Mouse (Mus musculus) yolk sac, embryonic 10.5 days (tissue): ENCODE measurements at regions not wholly inside any gene's neighbourhood (a gene's known extent, or its start where the extent isn't known, plus 50 kb on each side); places are given as distances from the start of the nearest gene placed in this dataset.
"Not testable (repeated sequence)": the region's sequence is repeated elsewhere in the genome, so short reads cannot be mapped to it uniquely, and the experiment has no call there.

Experiments used
- DNase-seq: peaks from one replicate; pipeline ENCODE4 v3.0.0-alpha.2; 2017; ENCODE audit warnings: low spot score

DNA sequence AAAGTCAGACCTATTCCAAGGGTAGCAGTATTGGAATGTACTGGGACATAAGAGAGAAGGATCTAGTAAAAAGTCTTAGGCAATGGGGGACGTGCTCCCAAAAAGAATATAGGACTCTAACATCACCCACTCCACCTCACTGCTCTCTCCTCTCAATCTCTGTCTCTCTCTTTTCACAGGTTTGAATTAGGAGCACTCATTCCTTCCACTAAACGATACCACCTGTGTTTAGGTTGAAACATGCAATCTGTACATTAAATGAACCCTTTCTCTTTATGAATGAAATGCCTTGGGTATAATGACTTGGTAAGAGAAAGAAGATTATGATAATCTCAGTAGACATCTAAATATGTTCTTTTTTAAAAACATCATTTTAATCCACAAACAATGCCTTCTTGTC, 129.4 kb downstream of the Zpld1 start:
- DNase-seq: no peak

DNA sequence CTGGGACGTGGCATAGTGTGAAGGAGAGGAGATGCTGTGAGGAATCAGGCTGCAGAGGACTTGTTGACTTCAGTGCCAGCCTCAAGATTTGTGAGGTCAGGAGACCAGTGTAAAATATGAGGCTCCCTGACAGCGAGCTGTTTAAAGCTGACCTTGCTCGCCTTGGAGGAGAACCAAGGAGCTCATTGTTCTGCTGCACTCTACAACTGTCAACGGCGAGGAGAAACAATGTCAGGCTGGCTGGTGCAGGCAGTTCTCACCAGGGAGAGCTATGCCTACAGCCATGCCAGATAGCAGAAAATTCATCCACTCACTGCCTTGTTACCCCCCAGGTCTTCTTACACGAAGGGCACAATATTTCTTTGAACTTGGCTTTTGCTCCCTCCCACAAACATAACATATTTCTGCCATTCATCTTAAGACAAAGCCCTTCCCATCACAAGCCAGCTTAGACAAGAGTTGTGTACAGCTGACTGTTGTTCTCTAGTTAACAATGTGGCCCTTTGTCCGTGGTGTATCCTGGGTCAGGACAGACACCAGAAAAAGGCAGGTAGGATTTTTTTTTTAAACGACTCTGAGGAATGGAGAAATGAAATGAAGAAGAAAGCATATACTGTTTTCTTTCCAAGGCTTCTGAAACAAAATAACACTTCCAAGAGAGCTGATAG, 131.5 kb downstream of the Zpld1 start:
- peak; percentile 4 for DNase-seq

DNA sequence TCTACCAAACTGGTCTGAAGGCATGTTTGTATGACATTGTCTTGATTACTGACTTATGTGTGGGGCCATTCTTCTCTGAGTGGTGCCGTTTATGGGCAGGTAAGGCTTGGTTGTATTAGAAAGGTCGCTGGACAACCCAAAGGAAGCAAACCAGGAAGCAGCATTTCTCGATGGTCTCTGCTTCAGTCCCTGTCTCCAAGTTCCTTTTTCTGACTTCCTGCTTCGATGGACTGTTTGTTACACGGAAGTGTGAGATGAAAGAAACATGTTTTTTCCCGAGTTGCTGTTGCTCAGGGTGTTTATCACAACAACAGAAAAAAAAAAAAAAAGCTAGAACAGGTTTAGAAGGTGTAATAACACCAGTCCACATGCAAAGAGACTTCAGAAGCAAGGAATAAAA, 134.9 kb downstream of the Zpld1 start:
- DNase-seq: no peak

DNA sequence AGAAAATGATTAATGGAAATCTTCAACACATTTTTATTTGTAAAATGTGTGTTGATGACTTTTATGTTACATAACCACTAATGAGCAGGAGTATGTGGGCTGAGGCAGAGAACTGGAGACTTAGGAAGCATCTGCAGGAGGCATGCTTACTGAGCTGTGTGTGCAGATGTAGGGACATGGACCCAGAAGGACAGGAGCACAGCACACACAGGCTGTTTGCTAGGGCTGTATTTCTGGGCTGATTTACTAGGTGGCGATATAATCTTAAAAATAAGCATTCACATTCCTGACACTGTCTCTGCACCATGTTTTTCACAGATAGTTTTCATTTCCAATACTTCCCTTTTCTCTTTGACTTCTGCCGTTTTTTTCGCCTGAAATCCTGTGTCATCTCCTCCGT, 146.1 kb downstream of the Zpld1 start:
- DNase-seq: no peak

DNA sequence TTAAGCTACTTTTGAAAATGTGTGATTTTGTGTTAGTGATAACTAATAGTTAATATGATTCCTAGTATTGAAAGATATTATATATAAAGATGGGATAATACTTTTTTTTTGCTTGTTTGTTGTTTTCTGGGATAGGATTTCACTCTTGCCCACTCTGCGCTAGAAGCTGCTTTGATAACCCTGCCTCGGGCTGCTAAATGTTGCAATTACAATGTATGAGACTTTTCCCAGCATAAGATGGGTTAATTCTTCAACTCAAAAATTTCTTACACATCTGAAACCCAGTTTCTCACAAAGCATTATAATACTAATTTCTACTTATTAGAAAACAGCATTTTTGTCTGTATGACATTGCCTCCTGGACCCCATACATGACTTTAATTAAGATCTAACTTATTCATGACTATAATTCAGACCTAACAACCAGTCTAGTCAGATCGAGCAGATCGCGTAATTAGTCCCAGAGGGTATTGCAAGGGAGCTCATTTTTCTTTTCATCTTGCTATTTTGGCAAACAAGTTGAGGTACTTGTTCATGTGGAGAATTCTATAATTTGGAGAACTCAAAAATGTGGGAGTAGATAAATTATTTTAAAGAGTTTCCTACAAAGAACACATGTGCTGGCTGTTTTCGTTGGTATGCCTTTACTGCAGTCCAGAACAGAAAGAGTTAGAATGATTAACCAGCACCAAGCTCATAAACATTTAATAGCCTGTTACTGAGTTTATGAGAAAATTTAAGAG, 155.2 kb downstream of the Zpld1 start:
- no peak for DNase-seq

DNA sequence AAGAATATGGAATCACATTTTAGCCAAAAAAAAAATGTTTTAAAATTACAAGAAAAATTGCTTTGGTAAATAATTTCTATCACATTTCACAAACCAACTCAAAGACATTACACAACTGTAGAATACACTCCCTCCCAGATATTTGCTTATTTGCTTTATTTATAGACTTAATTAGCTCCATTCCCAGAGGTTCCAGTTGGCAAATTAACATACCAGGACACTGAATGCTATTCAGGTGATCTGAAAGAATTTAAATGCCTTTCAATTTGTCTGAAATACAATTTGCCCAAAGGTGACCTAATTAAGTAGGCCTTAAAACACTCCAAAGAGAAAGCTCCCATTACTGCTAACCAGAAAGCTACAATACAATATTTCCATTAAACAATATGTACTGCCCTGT, 162.8 kb downstream of the Zpld1 start:
- no peak for DNase-seq

DNA sequence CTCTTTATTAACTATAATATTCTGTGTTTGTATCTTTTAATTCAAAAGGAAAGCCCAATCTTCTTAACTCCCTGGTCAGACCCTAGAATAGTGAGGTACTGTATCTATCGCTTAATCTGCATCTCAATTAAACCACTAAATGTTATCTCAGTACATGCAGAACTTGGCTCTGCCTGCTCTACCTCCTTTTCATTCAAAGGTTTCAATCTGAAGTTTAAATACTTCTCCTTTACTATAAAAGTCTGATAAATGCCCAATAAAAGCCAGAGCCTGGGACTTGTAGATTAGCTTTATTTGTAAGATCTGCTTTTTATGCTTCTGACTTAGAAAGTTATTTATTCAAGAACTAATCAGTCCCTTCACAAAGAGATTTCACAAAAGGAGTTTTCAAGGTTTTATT, 200.1 kb downstream of the Zpld1 start:
- DNase-seq: no peak

DNA sequence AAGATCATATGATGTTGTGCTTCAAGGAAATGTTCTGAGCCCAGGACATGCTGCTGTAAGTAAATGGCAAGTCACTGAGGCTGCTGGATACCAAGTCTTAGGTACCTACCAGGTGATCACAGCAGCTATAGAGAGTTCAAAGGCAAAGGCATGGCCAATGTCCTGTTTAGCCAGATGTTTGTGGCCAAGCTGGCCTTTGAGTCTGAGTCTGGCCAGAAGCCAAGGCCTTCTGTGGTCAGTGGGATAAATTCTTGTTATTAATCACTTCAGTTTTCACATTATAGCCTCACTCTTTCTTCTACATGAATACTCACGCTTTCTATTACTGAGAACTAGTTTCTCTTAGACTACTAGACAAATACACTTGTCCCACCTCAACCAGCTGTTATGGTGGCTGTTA, 210.3 kb downstream of the Zpld1 start:
- no peak for DNase-seq

DNA sequence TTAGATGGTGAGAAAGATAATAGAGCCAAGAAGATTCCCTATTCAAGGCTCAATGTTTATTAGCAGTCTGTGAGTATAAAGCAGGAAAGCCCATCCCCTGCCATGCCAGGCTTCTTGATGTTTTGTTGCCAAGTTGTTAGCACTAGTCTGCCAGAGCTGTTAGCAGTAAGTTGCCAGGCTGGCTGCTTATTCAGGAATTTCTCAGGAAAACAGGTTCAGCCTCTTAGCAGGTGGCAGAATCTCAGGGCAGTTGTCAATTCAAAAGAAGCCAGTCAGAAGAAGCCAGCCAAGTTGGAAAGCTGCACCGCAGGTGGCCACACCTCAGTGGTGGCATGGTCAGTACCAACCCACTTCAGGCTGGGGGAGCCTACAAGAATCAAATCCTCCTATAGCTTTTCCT, 221.6 kb downstream of the Zpld1 start:
- DNase-seq: no peak

DNA sequence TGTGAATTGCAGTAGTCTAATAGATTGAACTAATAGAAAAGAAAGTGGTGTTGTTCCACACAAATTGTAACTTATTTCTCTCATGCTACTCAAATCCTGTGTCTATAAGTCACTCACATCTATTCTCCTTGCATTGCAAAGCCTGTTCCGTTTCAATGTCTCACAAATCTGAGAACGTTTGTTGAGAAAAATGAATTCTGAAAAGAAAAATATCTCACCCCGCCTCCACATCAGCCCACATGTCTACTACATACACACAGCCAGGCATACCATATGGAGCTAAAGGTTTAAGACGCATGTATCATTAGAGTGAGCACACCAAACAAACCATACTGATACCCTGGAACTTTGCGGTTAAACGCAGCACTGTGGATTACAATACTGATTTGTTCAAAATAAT, 258.0 kb downstream of the Zpld1 start:
- DNase-seq: no peak

DNA sequence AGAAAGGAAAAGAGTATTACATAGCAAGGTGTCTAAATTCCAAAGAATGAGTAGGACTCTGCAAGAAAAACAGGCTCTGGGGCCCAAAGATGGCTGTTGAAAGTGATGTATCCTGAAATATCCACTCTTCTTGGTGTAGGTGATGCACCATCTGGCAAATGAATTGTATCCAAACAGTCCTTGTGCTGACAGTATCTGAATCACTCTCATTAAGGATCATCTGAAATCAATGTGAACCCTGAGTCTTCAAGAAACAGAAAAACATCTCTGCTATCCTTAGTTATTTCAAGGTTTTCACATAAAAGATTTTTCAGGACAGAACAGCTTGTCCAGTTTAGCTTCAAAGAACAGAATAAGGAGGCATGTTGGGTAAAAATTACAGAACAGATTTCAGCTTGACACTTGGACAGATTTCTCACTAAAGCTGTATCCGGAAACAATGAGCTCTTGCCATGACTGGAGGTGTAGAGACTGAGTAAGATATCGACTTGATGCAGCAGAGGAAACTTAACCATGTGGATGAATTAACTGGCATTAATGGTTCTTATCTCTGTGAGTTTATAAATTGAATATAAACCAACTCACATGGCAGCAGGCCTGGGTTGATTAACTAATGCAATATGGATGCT, 296.0 kb downstream of the Zpld1 start:
- no peak for DNase-seq

DNA sequence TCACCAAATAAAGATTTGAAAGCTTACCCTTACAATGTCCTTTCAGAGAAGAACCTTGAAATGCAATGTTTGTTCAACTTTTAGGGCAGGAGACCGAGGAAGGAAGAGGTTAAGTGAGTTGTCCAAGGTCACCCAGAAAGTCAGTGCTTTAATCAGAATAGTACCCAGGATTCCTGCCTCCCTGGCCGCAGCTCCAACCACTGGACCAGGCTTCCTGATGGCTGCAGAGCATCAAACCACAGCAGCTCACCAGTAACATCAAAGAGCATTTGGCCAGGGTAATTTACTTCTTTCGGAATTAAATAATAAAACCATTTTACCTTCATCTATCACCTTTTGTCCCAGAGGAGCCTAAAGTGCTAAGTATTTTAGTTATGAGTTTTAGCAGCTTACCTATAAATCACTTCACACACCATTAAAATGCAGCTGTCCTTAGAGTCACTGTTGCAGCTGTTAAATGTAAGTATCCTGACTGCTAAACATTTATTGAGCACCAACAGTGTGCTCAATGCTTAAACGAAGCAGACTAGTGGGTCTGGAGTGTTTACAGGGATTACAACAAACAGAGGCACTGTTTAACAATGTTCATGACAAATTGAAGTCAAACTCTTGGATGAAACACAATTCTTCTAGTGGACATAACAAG, 306.1 kb downstream of the Zpld1 start:
- DNase-seq: no peak

DNA sequence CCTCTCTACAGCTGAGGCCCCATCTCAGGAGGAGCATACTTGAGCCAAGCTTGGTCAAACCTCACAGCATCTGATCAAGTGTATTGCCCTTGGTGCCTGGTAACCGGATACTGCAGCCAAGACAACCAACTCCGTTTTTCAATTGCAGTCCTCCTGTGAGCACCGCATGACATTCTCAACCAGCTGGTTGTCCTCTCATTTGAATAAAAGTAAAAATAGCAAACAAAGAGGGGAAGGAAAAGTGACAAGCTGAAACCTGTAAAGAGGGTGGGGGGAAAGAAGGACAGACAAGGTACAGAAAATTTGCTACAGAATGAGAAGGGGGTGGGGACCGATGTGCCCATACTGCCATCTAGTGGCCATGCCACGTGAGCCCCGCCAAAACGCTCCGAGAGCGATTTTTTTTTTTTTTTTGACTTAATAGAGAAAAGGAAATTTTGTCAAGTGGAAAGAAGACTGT, 314.0 kb downstream of the Zpld1 start:
- peak; percentile 12 for DNase-seq

DNA sequence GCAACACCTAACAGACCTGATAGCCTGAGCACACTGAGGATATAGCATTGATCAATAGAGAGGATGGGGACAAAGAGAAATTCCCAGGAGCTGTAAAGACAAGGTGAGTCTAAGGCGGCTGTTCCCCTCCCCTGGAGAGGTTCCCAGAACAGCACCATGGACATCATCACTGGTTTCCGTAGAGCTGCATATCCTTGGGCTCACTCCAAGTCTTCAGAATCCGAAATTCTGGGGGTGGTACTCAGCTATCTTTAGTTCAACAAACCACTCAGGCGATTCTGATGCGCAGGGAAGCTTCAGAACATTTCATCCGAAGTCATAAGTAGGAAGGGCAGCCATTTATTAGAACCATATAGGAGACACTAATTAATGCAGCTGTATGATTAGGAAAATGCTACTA, 327.4 kb downstream of the Zpld1 start:
- no peak for DNase-seq

DNA sequence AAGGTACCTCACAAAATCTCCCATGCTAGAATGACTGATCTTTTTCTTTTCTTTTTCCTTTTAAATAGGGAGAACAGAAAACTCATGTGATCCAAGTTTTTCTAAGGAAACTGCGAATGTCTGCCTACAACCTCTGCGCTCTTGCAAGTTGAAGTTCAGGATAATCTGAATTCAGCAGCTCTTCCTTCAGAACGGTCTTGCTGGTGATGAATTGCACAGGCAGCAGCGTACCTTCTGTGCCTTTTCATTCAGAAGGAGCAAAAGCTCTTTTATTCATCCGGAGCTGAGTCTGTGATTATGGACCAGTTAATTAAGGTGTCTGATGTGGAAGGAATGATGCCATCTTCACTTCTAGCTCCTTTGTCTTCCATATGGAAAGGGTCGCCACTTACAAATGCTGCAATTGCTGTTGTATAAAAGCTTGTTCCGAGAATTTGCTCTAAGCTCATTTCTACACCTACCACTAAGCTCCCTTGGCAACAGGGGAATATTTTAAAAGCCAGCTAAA, 353.9 kb downstream of the Zpld1 start:
- DNase-seq: no peak

DNA sequence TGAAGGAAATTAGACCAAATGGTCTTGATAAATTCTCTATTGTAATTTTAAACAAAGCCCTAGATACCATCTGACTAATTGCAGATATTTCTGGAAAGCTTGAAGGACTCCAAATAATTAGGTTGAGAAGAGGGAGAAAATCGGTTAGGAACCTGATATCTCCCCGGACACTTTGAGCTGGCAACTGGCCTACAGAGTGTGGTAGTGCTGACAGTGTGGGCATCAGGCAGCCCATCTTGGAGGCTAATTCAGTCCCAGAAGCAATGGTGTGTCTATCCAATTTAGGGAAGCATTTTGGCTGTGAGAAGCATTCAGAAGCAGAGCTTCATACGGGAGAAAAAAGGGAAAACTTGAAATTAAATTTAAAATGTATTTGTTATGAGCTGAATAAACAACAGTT, 369.5 kb downstream of the Zpld1 start:
- DNase-seq: no peak

DNA sequence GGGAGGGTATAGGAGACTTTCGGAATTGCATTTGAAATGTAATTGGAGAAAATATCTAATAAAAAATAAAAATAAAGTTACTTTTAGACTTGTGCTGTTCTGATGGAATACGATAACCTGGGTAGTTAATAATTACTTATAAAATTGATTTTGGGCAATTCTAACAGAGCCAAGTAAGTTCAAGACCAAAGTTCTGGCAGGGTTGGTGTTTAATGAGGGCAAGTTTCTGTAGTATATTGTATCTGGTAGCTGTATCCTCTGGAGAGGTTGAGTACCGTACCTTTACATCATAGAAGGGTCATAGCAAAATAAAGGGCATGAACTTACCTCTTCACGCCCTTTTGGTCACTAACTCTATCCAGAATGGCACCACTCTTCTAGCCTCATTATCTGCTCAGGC, 394.9 kb downstream of the Zpld1 start:
- no peak for DNase-seq

DNA sequence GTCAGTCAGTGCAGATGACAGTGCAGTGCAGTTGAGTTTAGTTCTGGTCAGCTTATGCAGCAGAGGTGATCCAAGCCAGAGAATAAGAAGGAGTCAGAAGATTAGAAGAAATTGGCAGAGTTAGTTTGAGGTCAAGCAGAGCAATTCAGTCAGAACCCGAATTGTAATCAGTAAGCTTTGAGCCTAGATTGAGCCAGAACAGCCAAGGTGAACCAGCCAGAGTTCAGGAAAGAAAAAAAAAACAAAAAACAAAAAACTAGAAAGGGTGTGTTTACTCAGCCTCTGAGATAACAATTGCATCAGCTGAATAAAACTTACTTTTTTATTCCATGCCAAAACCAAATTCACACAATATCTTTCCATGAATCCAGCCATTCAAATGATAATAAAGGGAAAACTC, 396.3 kb downstream of the Zpld1 start:
- DNase-seq: no peak

DNA sequence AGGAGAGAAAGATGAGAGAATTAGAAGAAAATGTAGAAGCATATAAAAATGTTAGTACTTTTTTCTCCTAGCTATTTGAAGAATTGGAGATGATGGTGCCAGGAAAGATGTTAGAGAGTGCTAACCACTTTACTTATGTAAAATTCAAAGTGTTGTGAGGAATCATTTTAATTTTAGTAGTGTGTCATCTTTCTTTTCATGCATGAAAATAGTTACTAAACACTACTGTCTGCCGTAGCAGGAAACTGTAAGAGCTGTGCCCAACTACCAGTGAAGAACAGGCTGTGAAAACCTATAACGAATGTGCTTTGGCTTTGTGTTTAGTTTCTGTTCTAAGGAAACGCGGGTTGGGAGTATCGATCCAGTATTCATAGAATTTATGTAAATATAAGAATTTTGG, 403.1 kb downstream of the Zpld1 start:
- no peak for DNase-seq

DNA sequence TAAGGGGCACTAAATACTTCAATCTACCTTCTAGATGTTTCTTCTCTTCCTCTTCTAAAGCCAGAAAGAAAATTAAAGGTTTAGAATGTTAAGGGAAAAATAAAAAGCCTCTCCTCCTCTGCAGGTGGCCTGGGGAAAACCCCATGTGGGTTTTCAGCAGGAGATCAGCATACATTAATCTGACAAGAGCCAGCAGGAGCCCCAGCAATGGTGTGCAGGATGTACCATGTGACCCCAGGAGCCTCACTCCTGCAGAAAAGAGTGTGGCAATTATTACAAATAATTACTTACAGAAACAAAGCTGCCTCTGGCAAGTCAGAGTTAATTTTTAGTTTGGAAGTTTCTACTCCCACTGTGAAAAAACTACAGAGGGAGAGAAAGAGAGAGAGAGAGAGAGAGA, 440.4 kb downstream of the Zpld1 start:
- DNase-seq: no peak

DNA sequence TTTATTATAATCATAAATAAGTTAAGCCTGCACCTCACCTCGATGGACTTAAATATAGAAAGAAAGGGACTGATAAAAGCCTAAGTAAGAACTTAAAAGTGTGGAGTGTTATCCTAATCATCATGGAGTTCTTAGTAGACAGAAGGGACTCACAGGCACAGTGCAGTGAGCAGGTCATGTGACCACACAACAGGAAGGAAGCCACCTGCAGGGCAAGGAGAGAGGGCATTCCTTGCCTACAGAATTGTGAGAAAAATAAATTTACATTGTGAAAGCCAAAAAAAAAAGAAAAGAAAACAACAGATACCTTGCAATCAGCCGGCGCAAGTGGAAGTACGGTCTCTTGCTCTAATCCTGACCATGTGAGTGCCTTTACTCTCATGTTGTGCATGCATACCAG, 454.8 kb downstream of the Zpld1 start:
- DNase-seq: not testable (repeated sequence)
